Comparison of ENCODE assay signal across 16 mouse cellular contexts in the genomic region with DNA sequence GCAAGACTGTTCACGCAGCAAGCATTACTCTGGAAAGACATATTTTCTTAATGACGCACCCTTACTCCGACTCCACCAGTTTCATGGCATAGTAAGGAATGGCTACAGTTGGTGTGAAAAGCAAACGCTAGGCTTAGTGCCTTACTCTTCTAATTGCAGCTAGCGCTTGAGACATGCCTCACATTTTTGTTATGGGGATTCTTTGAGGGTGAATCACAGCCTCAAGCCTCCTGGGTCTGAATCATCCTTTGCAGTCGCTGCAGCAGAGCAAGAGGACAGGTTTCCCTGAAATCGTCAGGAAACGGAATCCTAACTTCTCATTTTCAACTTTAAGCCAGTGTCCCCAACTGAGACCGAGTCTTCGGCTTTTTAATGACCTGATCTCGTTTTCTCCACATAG. TPM values are rescaled to one million over a fixed set of nuclear protein-coding genes. Genes with fewer than 3 reads are reported as not detected.
DNase-seq lines count a peak whose midpoint lies in the region.
"Had no signal": no experiment of that assay in that cellular context is flagged by ENCODE, and none has a peak within 500 bp of the region (broad histone marks: within the 10 kb centered on the region; RNA-seq: fewer than 3 reads in every experiment).

No protein-coding gene starts in this region.

- DNase-seq in adrenal gland, postnatal 14 days: peak; percentile 16
- DNase-seq in adrenal gland, adult 8-10 months: no peak
- peak; percentile 22 for DNase-seq in right cerebral cortex, adult 18-20 months
- DNase-seq in right cerebral cortex, postnatal 25 days: no peak
- peak; percentile 66 for DNase-seq in brain, adult 2 months (ENCODE audit: low read depth, low spot score)
- DNase-seq in thymus, postnatal 0 days (ENCODE audit: low spot score): no peak
- DNase-seq in spleen, postnatal 36 days (ENCODE audit: low spot score in 2 of 2): no peak
- DNase-seq: B cell, adult 2 months; cerebellum, adult 9-10 months; gastrocnemius, postnatal 25 days; kidney, adult 2 months; kidney, postnatal 10 days; layer of hippocampus, postnatal 36 days; right cerebral cortex, postnatal 4 days had no signal

RNA-seq across cellular contexts. Expression of gene Necap1, which starts 4.4 kb away (rescaled TPM):
- 47.1 and 47.2 TPM in 2 replicates for total RNA-seq in adrenal gland, postnatal 14 days (2021)
- 10 to 100 TPM; 56.7 to 65.7 (median 58.1) TPM for total RNA-seq in adrenal gland, adult 8-10 months (2022)
- 26.9 and 29.2 TPM in 2 replicates for polyA plus RNA-seq in thymus, postnatal 0 days (2015; fragmentation: Nextera tagmentation; extraction: Ambion mirVana)

RNA-seq across cellular contexts. Expression of gene C3ar1, which starts 13.9 kb away (rescaled TPM):
- 1.4 and 2.1 TPM in 2 replicates for total RNA-seq in adrenal gland, postnatal 14 days (2021)
- total RNA-seq in adrenal gland, adult 8-10 months (2022): 10 to 100 TPM in 2 of 4 experiments, 1 to 10 TPM in 2; 3.6 to 14.5 (median 8.7) TPM
- polyA plus RNA-seq in thymus, postnatal 0 days (2015; fragmentation: Nextera tagmentation; extraction: Ambion mirVana): 1.9 and 2.2 TPM in 2 replicates
- total RNA-seq: common myeloid progenitor, adult 5-6 weeks; megakaryocyte-erythroid progenitor cell, adult 5-6 weeks had no signal

RNA-seq across cellular contexts. Expression of gene Foxj2, which starts 50.1 kb away (rescaled TPM):
- total RNA-seq in adrenal gland, postnatal 14 days (2021): 21.0 and 21.3 TPM in 2 replicates
- 10 to 100 TPM; 18.6 to 24.8 (median 21.6) TPM for total RNA-seq in adrenal gland, adult 8-10 months (2022)
- polyA plus RNA-seq in thymus, postnatal 0 days (2015; fragmentation: Nextera tagmentation; extraction: Ambion mirVana): 3.0 and 3.2 TPM in 2 replicates

RNA-seq across cellular contexts. Expression of gene Clec4a1, which starts 51.8 kb away (rescaled TPM):
- total RNA-seq in adrenal gland, postnatal 14 days (2021): 3.7 and 4.5 TPM in 2 replicates
- 1 to 10 TPM; 1.7 to 3.9 (median 3.3) TPM for total RNA-seq in adrenal gland, adult 8-10 months (2022)
- 5.5 and 6.0 TPM in 2 replicates for polyA plus RNA-seq in thymus, postnatal 0 days (2015; fragmentation: Nextera tagmentation; extraction: Ambion mirVana)

Comparison
In these comparisons a context has a peak if more than half of its experiments do, and no peak if none do; other contexts are left out.
1. DNase-seq: peak in adrenal gland, postnatal 14 days (single experiment), right cerebral cortex, adult 18-20 months (single experiment) and brain, adult 2 months (single experiment); none in adrenal gland, adult 8-10 months (single experiment), right cerebral cortex, postnatal 25 days (single experiment), thymus, postnatal 0 days (single experiment) and spleen, postnatal 36 days (0 of 2).